Mouse (Mus musculus) erythroblast, embryonic 14.5 days (primary cell): ENCODE results near the gene Ccl2.

Experiments
- GATA1 ChIP-seq: IDR thresholded peaks from 2 replicates; pipeline ENCODE4 v1.6.1; 2012; ENCODE audit warnings: low read length, inconsistent platforms, mixed read lengths
- TAL1 ChIP-seq: IDR thresholded peaks from 3 replicates; pipeline ENCODE4 v1.6.1; 2012; ENCODE audit warnings: low read length, inconsistent platforms, mixed read lengths

DNA sequence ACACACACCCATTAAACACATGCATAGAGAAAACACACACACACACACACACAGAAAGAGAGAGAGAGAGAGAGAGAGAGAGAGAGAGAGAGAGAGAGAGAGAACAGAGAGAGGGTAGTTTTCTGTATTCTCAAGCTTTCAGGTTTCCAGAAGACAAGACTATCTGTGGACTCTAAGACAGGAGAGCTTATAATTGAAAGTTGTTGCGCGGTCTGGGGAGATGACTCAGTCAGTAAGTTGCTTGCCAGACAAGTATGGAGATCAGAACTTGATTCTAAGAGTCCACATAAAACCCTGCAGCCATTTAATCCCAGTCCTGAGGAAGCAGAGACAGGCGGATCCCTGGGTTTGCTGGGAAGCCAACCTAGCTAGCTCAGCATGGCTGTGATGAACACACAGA lies 36.7 kb upstream of the Ccl2 start:
- TF ChIP-seq GATA1, result no peak
- TF ChIP-seq TAL1, result no peak
